Mouse (Mus musculus) olfactory bulb, adult 2 months (tissue): ENCODE measurements at regions not wholly inside any gene's neighbourhood (a gene's known extent, or its start where the extent isn't known, plus 50 kb on each side); places are given as distances from the start of the nearest gene placed in this dataset.

ENCODE experiments used
- CTCF ChIP-seq: fragments of 200-500 bp; IDR thresholded peaks from 2 replicates; pipeline ENCODE4 v1.5.1; 2012; ENCODE audit warnings: low read depth, mild to moderate bottlenecking, low read length, moderate library complexity; ENCODE audit not compliant: insufficient read depth
- POLR2A ChIP-seq: fragments of 200-500 bp; IDR thresholded peaks from 2 replicates; pipeline ENCODE4 v1.6.1; 2012; ENCODE audit warnings: mild to moderate bottlenecking, low read depth, low read length, moderate library complexity; ENCODE audit not compliant: insufficient read depth

DNA sequence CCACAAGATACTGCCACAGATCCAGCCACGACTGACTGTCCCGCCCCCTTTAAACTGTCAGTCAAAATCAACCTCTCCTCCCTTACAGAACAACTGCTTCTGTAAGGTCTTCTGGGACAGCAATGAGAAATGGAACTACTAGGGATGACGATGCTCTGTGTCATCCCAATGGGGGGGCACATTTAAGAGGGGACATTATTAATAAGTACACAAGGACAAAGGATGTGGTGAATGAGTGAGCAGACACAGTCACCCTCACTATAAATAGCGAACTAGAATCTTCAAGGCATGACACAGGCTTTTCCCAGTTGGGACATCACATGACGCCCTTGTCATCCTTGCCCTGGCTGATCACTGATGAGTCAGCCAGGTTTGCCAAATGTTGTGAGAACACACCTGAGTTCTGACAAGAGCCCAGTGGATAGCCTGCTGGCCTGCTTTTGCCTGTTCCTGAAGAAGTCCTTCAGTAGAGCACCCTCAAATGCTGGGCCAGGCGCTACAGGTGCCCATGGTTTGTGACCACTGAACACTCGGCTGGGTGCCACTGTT lies 58.0 kb upstream of the Tmem252 start:
- no peak for TF ChIP-seq POLR2A
- TF ChIP-seq CTCF, result no peak
